Mouse (Mus musculus) forebrain, embryonic 15.5 days (tissue): Measurements from ENCODE around the gene Ccdc146. TPM values are rescaled to one million over a fixed set of nuclear protein-coding genes. Genes with fewer than 3 reads are reported as not detected.
A peak's percentile ranks its signal among the peaks of the same experiment; 100 is the strongest.

Experiments used
- ATAC-seq: fragments of 200-750 bp; cut with Nextera tagmentation; replicated peaks from 2 replicates; pipeline ENCODE4 v1.8.0; 2017; ENCODE audit warnings: mild to moderate bottlenecking, moderate TSS enrichment, moderate library complexity
- H3K27ac ChIP-seq: fragments of 300-500 bp; sonication (generic); replicated peaks from 2 replicates; pipeline ENCODE4 v1.5.1; 2015; ENCODE audit warnings: mild to moderate bottlenecking, inconsistent platforms
- H3K27me3 ChIP-seq: fragments of 300-500 bp; sonication (generic); 2 replicates; pipeline ENCODE4 v1.6.1; 2015; ENCODE audit warnings: inconsistent platforms
- H3K36me3 ChIP-seq: fragments of 300-500 bp; sonication (generic); 2 replicates; pipeline ENCODE4 v1.6.1; 2015; ENCODE audit warnings: mild to moderate bottlenecking, inconsistent platforms
- H3K4me1 ChIP-seq: fragments of 300-500 bp; sonication (generic); 2 replicates; pipeline ENCODE4 v1.6.1; 2015; ENCODE audit warnings: inconsistent platforms
- H3K4me2 ChIP-seq: fragments of 300-500 bp; sonication (generic); replicated peaks from 2 replicates; pipeline ENCODE4 v1.6.1; 2015; ENCODE audit warnings: mild to moderate bottlenecking, inconsistent platforms
- H3K4me3 ChIP-seq: fragments of 300-500 bp; sonication (generic); 2 replicates; pipeline ENCODE4 v1.5.1; 2015; ENCODE audit warnings: mild to moderate bottlenecking, inconsistent platforms
- H3K9ac ChIP-seq: fragments of 300-500 bp; sonication (generic); replicated peaks from 2 replicates; pipeline ENCODE4 v1.6.1; 2015; ENCODE audit warnings: mild to moderate bottlenecking, inconsistent platforms
- H3K9me3 ChIP-seq: fragments of 300-500 bp; sonication (generic); 2 replicates; pipeline ENCODE4 v1.6.1; 2016; ENCODE audit warnings: inconsistent platforms
- WGBS: fragments of 180-500 bp; shearing (Covaris S2); methylation state at CpG from one replicate; pipeline ENCODE4 v1.1.7; 2015; ENCODE audit warnings: mixed read lengths; 5-methylcytosine and 5-hydroxymethylcytosine counted together
- polyA plus RNA-seq: library from polyadenylated mRNA; unstranded; fragments of >200 nt; fragmentation: Nextera tagmentation; extraction: Ambion mirVana; gene quantifications from 2 replicates; pipeline ENCODE4 v1.2.1, GENCODE M21; 2015

Gene Ccdc146
- polyA plus RNA-seq, 1 experiment from 2014 or later = 1.4 TPM

- no peak overlapping the region for H3K27ac ChIP-seq
- no peak overlapping the region for H3K4me2 ChIP-seq
- ATAC-seq = no peak
- no peak overlapping the region for H3K4me3 ChIP-seq
- no peaks in the 10 kb centered on the region for H3K27me3 ChIP-seq
- no peaks in the 10 kb centered on the region for H3K9me3 ChIP-seq
- WGBS = 58% methylated on average over 14 of the region's 14 CpGs
- no peaks in the 10 kb centered on the region for H3K4me1 ChIP-seq
- no peak overlapping the region for H3K9ac ChIP-seq
- no peaks in the 10 kb centered on the region for H3K36me3 ChIP-seq
Observed at GRCm38 (mm10) chr5:21383392-21384251, 40.9 kb downstream of the Ccdc146 start.

- Histone ChIP-seq H3K36me3 (no peaks in the 10 kb centered on the region), H3K4me1 (no peaks in the 10 kb centered on the region), H3K9ac (no peak overlapping the region), H3K4me2 (no peak overlapping the region), H3K4me3 (no peak overlapping the region), H3K27ac (no peak overlapping the region), H3K9me3 (no peaks in the 10 kb centered on the region), H3K27me3 (no peaks in the 10 kb centered on the region)
- 76% methylated on average over 6 of the region's 6 CpGs for WGBS
- ATAC-seq = no peak
Observed at GRCm38 (mm10) chr5:21382678-21383077, 41.8 kb downstream of the Ccdc146 start.

GRCm38 (mm10) chr5:21381986-21382385, 42.5 kb downstream of the Ccdc146 start:
- Histone ChIP-seq H3K4me3 (no peak overlapping the region), H3K27me3 (no peaks in the 10 kb centered on the region), H3K9ac (no peak overlapping the region), H3K9me3 (no peaks in the 10 kb centered on the region), H3K4me2 (no peak overlapping the region), H3K36me3 (no peaks in the 10 kb centered on the region), H3K27ac (no peak overlapping the region), H3K4me1 (no peaks in the 10 kb centered on the region)
- ATAC-seq = no peak
- WGBS = 81% methylated on average over 6 of the region's 6 CpGs

GRCm38 (mm10) chr5:21378397-21378796, 46.1 kb downstream of the Ccdc146 start:
- no peaks in the 10 kb centered on the region for H3K36me3 ChIP-seq
- H3K4me1 ChIP-seq = no peaks in the 10 kb centered on the region
- no peaks in the 10 kb centered on the region for H3K27me3 ChIP-seq
- no peak overlapping the region for H3K4me3 ChIP-seq
- no peak overlapping the region for H3K9ac ChIP-seq
- no peak overlapping the region for H3K27ac ChIP-seq
- no peak for ATAC-seq
- H3K4me2 ChIP-seq = no peak overlapping the region
- no peaks in the 10 kb centered on the region for H3K9me3 ChIP-seq
- WGBS = 66% methylated on average over 2 of the region's 2 CpGs

GRCm38 (mm10) chr5:21376935-21377334, 47.5 kb downstream of the Ccdc146 start:
- H3K9ac ChIP-seq = no peak overlapping the region
- 78% methylated on average over 4 of the region's 4 CpGs for WGBS
- no peak for ATAC-seq
- H3K4me1 ChIP-seq = peaks cover 8% of the 10 kb centered on the region
- H3K4me3 ChIP-seq = no peak overlapping the region
- no peak overlapping the region for H3K4me2 ChIP-seq
- no peaks in the 10 kb centered on the region for H3K36me3 ChIP-seq
- H3K27ac ChIP-seq = no peak overlapping the region
- H3K27me3 ChIP-seq = no peaks in the 10 kb centered on the region
- no peaks in the 10 kb centered on the region for H3K9me3 ChIP-seq

GRCm38 (mm10) chr5:21373180-21373518, 51.3 kb downstream of the Ccdc146 start:
- Histone ChIP-seq H3K36me3 (no peaks in the 10 kb centered on the region), H3K9me3 (no peaks in the 10 kb centered on the region), H3K27ac (no peak overlapping the region), H3K4me1 (peaks cover 11% of the 10 kb centered on the region), H3K4me3 (peak overlapping the region; percentile 43), H3K9ac (no peak overlapping the region), H3K27me3 (no peaks in the 10 kb centered on the region), H3K4me2 (peak overlapping the region; percentile 77)
- 57% methylated on average over 7 of the region's 7 CpGs for WGBS
- ATAC-seq = no peak

- Histone ChIP-seq H3K27ac (peak within 1 kb of the TSS; percentile 20; the same call in 1 of the 2 replicates), H3K4me2 (peak within 1 kb of the TSS; percentile 77), H3K27me3 (no peaks in the 10 kb centered on the region), H3K36me3 (no peaks in the 10 kb centered on the region), H3K4me1 (peaks cover 11% of the 10 kb centered on the region), H3K9ac (peak within 1 kb of the TSS; percentile 50), H3K4me3 (peak within 1 kb of the TSS; percentile 43), H3K9me3 (no peaks in the 10 kb centered on the region)
- ATAC-seq = peak; percentile 93
- 3% methylated on average over 31 of the region's 31 CpGs for WGBS
Observed at GRCm38 (mm10) chr5:21372493-21373179, 51.8 kb downstream of the Ccdc146 start, which contains the start of gene Fgl2. Gene Fgl2 (plus strand): TSS chr5:21372642.

- ATAC-seq = peak; percentile 67
- no peaks in the 10 kb centered on the region for H3K36me3 ChIP-seq
- peaks cover 11% of the 10 kb centered on the region for H3K4me1 ChIP-seq
- no peaks in the 10 kb centered on the region for H3K9me3 ChIP-seq
- no peaks in the 10 kb centered on the region for H3K27me3 ChIP-seq
- H3K4me2 ChIP-seq = peak overlapping the region; percentile 77
- H3K27ac ChIP-seq = peak overlapping the region; percentile 20; the same call in 1 of the 2 replicates
- peak overlapping the region; percentile 43 for H3K4me3 ChIP-seq
- WGBS = 31% methylated on average over 5 of the region's 5 CpGs
- peak overlapping the region; percentile 50; the same call in 1 of the 2 replicates for H3K9ac ChIP-seq
Observed at GRCm38 (mm10) chr5:21371920-21372319, 52.6 kb downstream of the Ccdc146 start.

- 89% methylated on average over 5 of the region's 5 CpGs for WGBS
- ATAC-seq = no peak
- Histone ChIP-seq H3K27ac (no peak overlapping the region), H3K4me2 (no peak overlapping the region), H3K36me3 (no peaks in the 10 kb centered on the region), H3K4me3 (no peak overlapping the region), H3K9ac (no peak overlapping the region), H3K9me3 (no peaks in the 10 kb centered on the region), H3K27me3 (no peaks in the 10 kb centered on the region), H3K4me1 (peaks cover 11% of the 10 kb centered on the region)
Observed at GRCm38 (mm10) chr5:21370218-21370947, 54.1 kb downstream of the Ccdc146 start.

- Histone ChIP-seq H3K4me2 (no peak overlapping the region), H3K4me1 (peaks cover 6% of the 10 kb centered on the region), H3K27ac (no peak overlapping the region), H3K9ac (no peak overlapping the region), H3K27me3 (no peaks in the 10 kb centered on the region), H3K4me3 (no peak overlapping the region), H3K9me3 (no peaks in the 10 kb centered on the region), H3K36me3 (no peaks in the 10 kb centered on the region)
- 4% methylated on average over 2 of the region's 2 CpGs for WGBS
- ATAC-seq = no peak
Observed at GRCm38 (mm10) chr5:21367514-21367913, 57.0 kb downstream of the Ccdc146 start.

GRCm38 (mm10) chr5:21366338-21367053, 58.0 kb downstream of the Ccdc146 start:
- H3K36me3 ChIP-seq = no peaks in the 10 kb centered on the region
- no peak overlapping the region for H3K9ac ChIP-seq

More at GRCm38 (mm10) chr5:21366338-21367053, 58.0 kb downstream of the Ccdc146 start:
- H3K4me3 ChIP-seq = no peak overlapping the region
- no peak overlapping the region for H3K4me2 ChIP-seq
- no peaks in the 10 kb centered on the region for H3K9me3 ChIP-seq
- no peak overlapping the region for H3K27ac ChIP-seq
- no peaks in the 10 kb centered on the region for H3K4me1 ChIP-seq
- 53% methylated on average over 4 of the region's 4 CpGs for whole genome bisulfite sequencing
- H3K27me3 ChIP-seq = no peaks in the 10 kb centered on the region
- ATAC-seq = no peak
